Mouse (Mus musculus) ES-Bruce4 (cell line): Measurements from ENCODE around the gene Tsen54. TPM values are rescaled to one million over a fixed set of nuclear protein-coding genes. Genes with fewer than 3 reads are reported as not detected.
A peak's percentile ranks its signal among the peaks of the same experiment; 100 is the strongest.

Experiments used
- H3K27ac ChIP-seq: 2 replicates; pipeline ENCODE4 v1.5.1; 2012; ENCODE audit warnings: low read length, inconsistent platforms; ENCODE audit not compliant: insufficient read depth
- H3K27me3 ChIP-seq: 2 replicates; pipeline ENCODE4 v1.6.1; 2012; ENCODE audit warnings: mild to moderate bottlenecking, low read length, inconsistent platforms; ENCODE audit not compliant: control insufficient read depth, poor library complexity, insufficient read depth, severe bottlenecking
- H3K36me3 ChIP-seq: 2 replicates; pipeline ENCODE4 v1.6.1; 2012; ENCODE audit warnings: inconsistent platforms, mild to moderate bottlenecking, low read length, moderate library complexity; ENCODE audit not compliant: control insufficient read depth, poor library complexity, insufficient read depth, severe bottlenecking
- H3K4me1 ChIP-seq: one replicate; pipeline ENCODE4 v1.8.1; 2011; ENCODE audit warnings: low read length; ENCODE audit not compliant: control insufficient read depth, insufficient read depth
- H3K4me3 ChIP-seq: 2 replicates; pipeline ENCODE4 v1.5.1; 2011; ENCODE audit warnings: low read depth, mild to moderate bottlenecking, low read length
- H3K9ac ChIP-seq: 2 replicates; pipeline ENCODE4 v1.6.1; 2012; ENCODE audit warnings: low read depth, mild to moderate bottlenecking, inconsistent platforms; ENCODE audit not compliant: poor library complexity, severe bottlenecking
- H3K9me3 ChIP-seq: replicated peaks from 2 replicates; pipeline ENCODE4 v1.6.1; 2012; ENCODE audit warnings: mild to moderate bottlenecking, low read length, inconsistent platforms; ENCODE audit not compliant: control insufficient read depth, poor library complexity, insufficient read depth, severe bottlenecking
- CTCF ChIP-seq: IDR thresholded peaks from one replicate; pipeline ENCODE4 v1.8.1; 2011; ENCODE audit warnings: low read depth, low read length
- EP300 ChIP-seq: IDR thresholded peaks from 2 replicates; pipeline ENCODE4 v1.6.1; 2011; ENCODE audit warnings: low read depth, low read length; ENCODE audit not compliant: insufficient read depth
- POLR2A ChIP-seq: IDR thresholded peaks from one replicate; pipeline ENCODE4 v1.8.1; 2011; ENCODE audit warnings: low read length; ENCODE audit not compliant: insufficient read depth
- polyA plus RNA-seq: library from polyadenylated mRNA; stranded (reverse); fragments of >200 nt; gene quantifications from 2 replicates; pipeline ENCODE4 v1.2.4, GENCODE M21; 2011; ENCODE audit warnings: low read depth; ENCODE audit not compliant: missing spikeins, insufficient read depth, insufficient read length

Gene Tsen54
- polyA plus RNA-seq, 1 experiment, result 26.9 TPM

GRCm38 (mm10) chr11:115823774-115824740 lies 9.5 kb downstream of the Tsen54 start, which contains the start of gene Llgl2:
TSS of gene Llgl2 (plus strand) at chr11:115824049.
- Histone ChIP-seq H3K9ac (peak within 1 kb of the TSS; percentile 85), H3K36me3 (peaks cover 8% of the 10 kb centered on the region; the same call in 1 of the 2 replicates), H3K27ac (no peak within 1 kb of the TSS), H3K4me1 (peaks cover 3% of the 10 kb centered on the region), H3K9me3 (no peaks in the 10 kb centered on the region), H3K27me3 (no peaks in the 10 kb centered on the region), H3K4me3 (peak within 1 kb of the TSS; percentile 90)
- TF ChIP-seq POLR2A (peak; percentile 55), EP300 (no peak)

- Histone ChIP-seq H3K36me3 (peaks cover 8% of the 10 kb centered on the region; the same call in 1 of the 2 replicates), H3K9ac (peak overlapping the region; percentile 85), H3K4me1 (peaks cover 6% of the 10 kb centered on the region), H3K9me3 (no peaks in the 10 kb centered on the region), H3K27ac (no peak overlapping the region), H3K4me3 (peak overlapping the region; percentile 90), H3K27me3 (no peaks in the 10 kb centered on the region)
- no peak for TF ChIP-seq EP300
- no peak for TF ChIP-seq POLR2A
- no peak for TF ChIP-seq CTCF
Measured at GRCm38 (mm10) chr11:115824813-115825212, 10.3 kb downstream of the Tsen54 start.

- Histone ChIP-seq H3K4me3 (no peak overlapping the region), H3K27me3 (no peaks in the 10 kb centered on the region)
Measured at GRCm38 (mm10) chr11:115826487-115826886, 12.0 kb downstream of the Tsen54 start.

GRCm38 (mm10) chr11:115827624-115828023 lies 13.1 kb downstream of the Tsen54 start:
- H3K4me3 ChIP-seq, result no peak overlapping the region
- H3K4me1 ChIP-seq, result peaks cover 15% of the 10 kb centered on the region

More at GRCm38 (mm10) chr11:115826487-115826886, 12.0 kb downstream of the Tsen54 start:
- H3K27ac ChIP-seq, result peak overlapping the region; percentile 15; the same call in 1 of the 2 replicates
- no peak overlapping the region for H3K9ac ChIP-seq
- no peaks in the 10 kb centered on the region for H3K9me3 ChIP-seq
- no peak for TF ChIP-seq CTCF
- TF ChIP-seq POLR2A, result no peak
- no peak for TF ChIP-seq EP300
- H3K4me1 ChIP-seq, result peaks cover 9% of the 10 kb centered on the region
- no peaks in the 10 kb centered on the region for H3K36me3 ChIP-seq

GRCm38 (mm10) chr11:115829036-115829435 lies 14.5 kb downstream of the Tsen54 start:
- Histone ChIP-seq H3K36me3 (no peaks in the 10 kb centered on the region), H3K27ac (peak overlapping the region; percentile 1; the same call in 1 of the 2 replicates), H3K9me3 (no peaks in the 10 kb centered on the region), H3K27me3 (no peaks in the 10 kb centered on the region), H3K9ac (no peak overlapping the region), H3K4me3 (no peak overlapping the region), H3K4me1 (peaks cover 15% of the 10 kb centered on the region)
- TF ChIP-seq CTCF, result no peak

More at GRCm38 (mm10) chr11:115827624-115828023, 13.1 kb downstream of the Tsen54 start:
- H3K27me3 ChIP-seq, result no peaks in the 10 kb centered on the region
- H3K27ac ChIP-seq, result no peak overlapping the region
- TF ChIP-seq CTCF (no peak), POLR2A (no peak), EP300 (no peak)
- H3K9ac ChIP-seq, result no peak overlapping the region
- H3K36me3 ChIP-seq, result no peaks in the 10 kb centered on the region
- H3K9me3 ChIP-seq, result no peaks in the 10 kb centered on the region
